Mouse (Mus musculus): ENCODE results near the gene Kctd20. TPM values are rescaled to one million over a fixed set of nuclear protein-coding genes. Genes with fewer than 3 reads are reported as not detected.

Kctd20 gene
- polyA plus RNA-seq, 2 experiments: 66.6 to 82.9 TPM

- Histone ChIP-seq H3K27me3 (ENCODE audit: control insufficient read depth, insufficient read depth, low read length) (no peaks in the 10 kb centered on the region), H3K9ac (ENCODE audit: low read depth, low read length, severe bottlenecking) (no peak overlapping the region), H3K27ac (replicated peaks; ENCODE audit: low read depth, low read length) (no peak overlapping the region), H3K4me1 (ENCODE audit: control insufficient read depth, insufficient read depth, low read length) (no peaks in the 10 kb centered on the region), H3K4me3 (replicated peaks; ENCODE audit: low read length) (no peak overlapping the region), H3K36me3 (ENCODE audit: control insufficient read depth, insufficient read depth, low read length) (no peaks in the 10 kb centered on the region), H3K9me3 (ENCODE audit: control insufficient read depth, low read length) (no peaks in the 10 kb centered on the region), H3K4me2 (replicated peaks; ENCODE audit: low read depth, low read length, severe bottlenecking) (no peak overlapping the region)
- TF ChIP-seq POLR2A (IDR thresholded peaks at IDR 0.05; ENCODE audit: borderline replicate concordance, extremely low read depth, insufficient read depth, insufficient read length): no peak
- ATAC-seq (ENCODE audit: low FRiP score, low read depth) (no peak), DNase-seq (ENCODE audit: low spot score) (no peak)
- 76% methylated on average over 10 of the region's 11 CpGs for WGBS
Measured at GRCm38 (mm10) chr17:28942101-28942500, 9.6 kb upstream of the Kctd20 start.

GRCm38 (mm10) chr17:28943740-28944139 lies 8.0 kb upstream of the Kctd20 start, which contains the start of gene Pxt1:
TSS of gene Pxt1 (minus strand) at chr17:28943840.
- Histone ChIP-seq H3K36me3 (ENCODE audit: control insufficient read depth, insufficient read depth, low read length) (no peaks in the 10 kb centered on the region), H3K27ac (replicated peaks; ENCODE audit: low read depth, low read length) (no peak within 1 kb of the TSS), H3K4me1 (ENCODE audit: control insufficient read depth, insufficient read depth, low read length) (no peaks in the 10 kb centered on the region), H3K4me3 (replicated peaks; ENCODE audit: low read length) (no peak within 1 kb of the TSS), H3K4me2 (replicated peaks; ENCODE audit: low read depth, low read length, severe bottlenecking) (no peak within 1 kb of the TSS), H3K9me3 (ENCODE audit: control insufficient read depth, low read length) (peaks cover 5% of the 10 kb centered on the region; the same call in 1 of the 2 replicates), H3K9ac (ENCODE audit: low read depth, low read length, severe bottlenecking) (no peak within 1 kb of the TSS), H3K27me3 (ENCODE audit: control insufficient read depth, insufficient read depth, low read length) (no peaks in the 10 kb centered on the region)
- ATAC-seq (ENCODE audit: low FRiP score, low read depth) (no peak), DNase-seq (ENCODE audit: low spot score) (no peak)
- TF ChIP-seq POLR2A (IDR thresholded peaks at IDR 0.05; ENCODE audit: borderline replicate concordance, extremely low read depth, insufficient read depth, insufficient read length): no peak
- WGBS: 87% methylated on average over 7 of the region's 7 CpGs

- no peak for DNase-seq (ENCODE audit: low spot score)
- H3K36me3 ChIP-seq (ENCODE audit: control insufficient read depth, insufficient read depth, low read length): no peaks in the 10 kb centered on the region
- H3K9ac ChIP-seq (ENCODE audit: low read depth, low read length, severe bottlenecking): no peak overlapping the region
- WGBS: 91% methylated on average over 7 of the region's 7 CpGs
- no peak overlapping the region for H3K27ac ChIP-seq (replicated peaks; ENCODE audit: low read depth, low read length)
- ATAC-seq (ENCODE audit: low FRiP score, low read depth): no peak
- H3K4me2 ChIP-seq (replicated peaks; ENCODE audit: low read depth, low read length, severe bottlenecking): no peak overlapping the region
- no peaks in the 10 kb centered on the region for H3K4me1 ChIP-seq (ENCODE audit: control insufficient read depth, insufficient read depth, low read length)
- no peak for TF ChIP-seq POLR2A (IDR thresholded peaks at IDR 0.05; ENCODE audit: borderline replicate concordance, extremely low read depth, insufficient read depth, insufficient read length)
- no peak overlapping the region for H3K4me3 ChIP-seq (replicated peaks; ENCODE audit: low read length)
- H3K9me3 ChIP-seq (ENCODE audit: control insufficient read depth, low read length): peaks cover 5% of the 10 kb centered on the region; the same call in 1 of the 2 replicates
- no peaks in the 10 kb centered on the region for H3K27me3 ChIP-seq (ENCODE audit: control insufficient read depth, insufficient read depth, low read length)
Measured at GRCm38 (mm10) chr17:28944481-28944880, 7.3 kb upstream of the Kctd20 start.

GRCm38 (mm10) chr17:28947011-28947939 lies 4.5 kb upstream of the Kctd20 start:
- H3K27ac ChIP-seq (replicated peaks; ENCODE audit: low read depth, low read length): no peak overlapping the region
- H3K9ac ChIP-seq (ENCODE audit: low read depth, low read length, severe bottlenecking): no peak overlapping the region
- ATAC-seq (ENCODE audit: low FRiP score, low read depth) (no peak), DNase-seq (ENCODE audit: low spot score) (no peak)
- H3K9me3 ChIP-seq (ENCODE audit: control insufficient read depth, low read length): peaks cover 5% of the 10 kb centered on the region; the same call in 1 of the 2 replicates
- H3K4me2 ChIP-seq (replicated peaks; ENCODE audit: low read depth, low read length, severe bottlenecking): no peak overlapping the region
- H3K4me3 ChIP-seq (replicated peaks; ENCODE audit: low read length): no peak overlapping the region
- H3K36me3 ChIP-seq (ENCODE audit: control insufficient read depth, insufficient read depth, low read length): no peaks in the 10 kb centered on the region
- 92% methylated on average over 19 of the region's 19 CpGs for WGBS
- no peaks in the 10 kb centered on the region for H3K27me3 ChIP-seq (ENCODE audit: control insufficient read depth, insufficient read depth, low read length)
- peaks cover 5% of the 10 kb centered on the region for H3K4me1 ChIP-seq (ENCODE audit: control insufficient read depth, insufficient read depth, low read length)
- no peak for TF ChIP-seq POLR2A (IDR thresholded peaks at IDR 0.05; ENCODE audit: borderline replicate concordance, extremely low read depth, insufficient read depth, insufficient read length)

- DNase-seq (ENCODE audit: low spot score) (no peak), ATAC-seq (ENCODE audit: low FRiP score, low read depth) (no peak)
- no peak overlapping the region for H3K4me2 ChIP-seq (replicated peaks; ENCODE audit: low read depth, low read length, severe bottlenecking)
- H3K4me1 ChIP-seq (ENCODE audit: control insufficient read depth, insufficient read depth, low read length): peaks cover 11% of the 10 kb centered on the region
- peaks cover 5% of the 10 kb centered on the region; the same call in 1 of the 2 replicates for H3K9me3 ChIP-seq (ENCODE audit: control insufficient read depth, low read length)
- no peak overlapping the region for H3K9ac ChIP-seq (ENCODE audit: low read depth, low read length, severe bottlenecking)
- H3K4me3 ChIP-seq (replicated peaks; ENCODE audit: low read length): no peak overlapping the region
- H3K36me3 ChIP-seq (ENCODE audit: control insufficient read depth, insufficient read depth, low read length): no peaks in the 10 kb centered on the region
- no peak overlapping the region for H3K27ac ChIP-seq (replicated peaks; ENCODE audit: low read depth, low read length)
- 70% methylated on average over 4 of the region's 4 CpGs for WGBS
- no peak for TF ChIP-seq POLR2A (IDR thresholded peaks at IDR 0.05; ENCODE audit: borderline replicate concordance, extremely low read depth, insufficient read depth, insufficient read length)
- no peaks in the 10 kb centered on the region for H3K27me3 ChIP-seq (ENCODE audit: control insufficient read depth, insufficient read depth, low read length)
Measured at GRCm38 (mm10) chr17:28948661-28949060, 3.1 kb upstream of the Kctd20 start.

All from limb, embryonic 14.5 days (tissue).